Mouse (Mus musculus): ENCODE measurements at regions not wholly inside any gene's neighbourhood (a gene's known extent, or its start where the extent isn't known, plus 50 kb on each side); places are given as distances from the start of the nearest gene placed in this dataset.

GRCm38 (mm10) chr15:74453810-74454209 is 182.3 kb downstream of the Mroh4 start:
- Histone ChIP-seq H3K9ac (replicated peaks; ENCODE audit: low read length) (no peak overlapping the region), H3K9me3 (ENCODE audit: low read length) (no peaks in the 10 kb centered on the region), H3K27ac (no peak overlapping the region), H3K4me1 (ENCODE audit: insufficient read depth, low read length) (peaks cover 4% of the 10 kb centered on the region; the same call in 1 of the 2 replicates), H3K36me3 (ENCODE audit: insufficient read depth, low read length) (no peaks in the 10 kb centered on the region), H3K4me2 (ENCODE audit: low read depth, low read length) (no peak overlapping the region), H3K4me3 (ENCODE audit: low read length) (no peak overlapping the region), H3K27me3 (ENCODE audit: insufficient read depth, low read length) (no peaks in the 10 kb centered on the region)
- DNase-seq (ENCODE audit: low spot score), result no peak
- no peak for TF ChIP-seq CTCF (IDR thresholded peaks at IDR 0.05; ENCODE audit: low read depth)
- WGBS, result 74% methylated on average over 6 of the region's 6 CpGs
- ATAC-seq, result no peak

GRCm38 (mm10) chr15:74452426-74452825 is 183.7 kb downstream of the Mroh4 start:
- Histone ChIP-seq H3K9ac (replicated peaks; ENCODE audit: low read length) (no peak overlapping the region), H3K4me1 (ENCODE audit: insufficient read depth, low read length) (peaks cover 4% of the 10 kb centered on the region; the same call in 1 of the 2 replicates), H3K27ac (no peak overlapping the region), H3K36me3 (ENCODE audit: insufficient read depth, low read length) (no peaks in the 10 kb centered on the region), H3K27me3 (ENCODE audit: insufficient read depth, low read length) (no peaks in the 10 kb centered on the region), H3K4me3 (ENCODE audit: low read length) (no peak overlapping the region), H3K9me3 (ENCODE audit: low read length) (no peaks in the 10 kb centered on the region), H3K4me2 (ENCODE audit: low read depth, low read length) (no peak overlapping the region)
- no peak for TF ChIP-seq CTCF (IDR thresholded peaks at IDR 0.05; ENCODE audit: low read depth)
- ATAC-seq, result peak; percentile 60
- WGBS, result 67% methylated on average over 3 of the region's 3 CpGs
- no peak for DNase-seq (ENCODE audit: low spot score)

GRCm38 (mm10) chr15:74441889-74442288 is 194.3 kb downstream of the Mroh4 start:
- H3K4me2 ChIP-seq (ENCODE audit: low read depth, low read length), result no peak overlapping the region
- ATAC-seq (no peak), DNase-seq (ENCODE audit: low spot score) (no peak)
- H3K27me3 ChIP-seq (ENCODE audit: insufficient read depth, low read length), result no peaks in the 10 kb centered on the region
- H3K4me1 ChIP-seq (ENCODE audit: insufficient read depth, low read length), result no peaks in the 10 kb centered on the region
- TF ChIP-seq CTCF (IDR thresholded peaks at IDR 0.05; ENCODE audit: low read depth), result no peak
- no peak overlapping the region for H3K27ac ChIP-seq
- no peaks in the 10 kb centered on the region for H3K36me3 ChIP-seq (ENCODE audit: insufficient read depth, low read length)
- WGBS, result 56% methylated on average over 13 of the region's 13 CpGs
- H3K4me3 ChIP-seq (ENCODE audit: low read length), result no peak overlapping the region
- no peaks in the 10 kb centered on the region for H3K9me3 ChIP-seq (ENCODE audit: low read length)
- H3K9ac ChIP-seq (replicated peaks; ENCODE audit: low read length), result no peak overlapping the region

GRCm38 (mm10) chr15:74426989-74427388 is 209.2 kb downstream of the Mroh4 start:
- Histone ChIP-seq H3K9me3 (ENCODE audit: low read length) (no peaks in the 10 kb centered on the region), H3K27me3 (ENCODE audit: insufficient read depth, low read length) (no peaks in the 10 kb centered on the region), H3K27ac (no peak overlapping the region), H3K4me3 (ENCODE audit: low read length) (no peak overlapping the region), H3K4me2 (ENCODE audit: low read depth, low read length) (no peak overlapping the region), H3K9ac (replicated peaks; ENCODE audit: low read length) (no peak overlapping the region), H3K36me3 (ENCODE audit: insufficient read depth, low read length) (no peaks in the 10 kb centered on the region), H3K4me1 (ENCODE audit: insufficient read depth, low read length) (no peaks in the 10 kb centered on the region)
- no peak for TF ChIP-seq CTCF (IDR thresholded peaks at IDR 0.05; ENCODE audit: low read depth)
- no peak for DNase-seq (ENCODE audit: low spot score)
- 80% methylated on average over 6 of the region's 6 CpGs for WGBS
- no peak for ATAC-seq

- Histone ChIP-seq H3K27ac (no peak overlapping the region), H3K9ac (replicated peaks; ENCODE audit: low read length) (no peak overlapping the region), H3K27me3 (ENCODE audit: insufficient read depth, low read length) (no peaks in the 10 kb centered on the region), H3K36me3 (ENCODE audit: insufficient read depth, low read length) (no peaks in the 10 kb centered on the region), H3K4me1 (ENCODE audit: insufficient read depth, low read length) (peaks cover 3% of the 10 kb centered on the region; the same call in 1 of the 2 replicates), H3K4me2 (ENCODE audit: low read depth, low read length) (no peak overlapping the region), H3K4me3 (ENCODE audit: low read length) (no peak overlapping the region), H3K9me3 (ENCODE audit: low read length) (no peaks in the 10 kb centered on the region)
- ATAC-seq, result no peak
- WGBS, result 56% methylated on average over 3 of the region's 3 CpGs
- no peak for TF ChIP-seq CTCF (IDR thresholded peaks at IDR 0.05; ENCODE audit: low read depth)
- no peak for DNase-seq (ENCODE audit: low spot score)
Observed at GRCm38 (mm10) chr15:74423001-74423400, 213.2 kb downstream of the Mroh4 start.

GRCm38 (mm10) chr15:74420550-74420949 is 215.6 kb downstream of the Mroh4 start:
- 76% methylated on average over 8 of the region's 8 CpGs for WGBS

GRCm38 (mm10) chr15:74418635-74419034 is 217.5 kb downstream of the Mroh4 start:
- Histone ChIP-seq H3K27ac (no peak overlapping the region), H3K9ac (replicated peaks; ENCODE audit: low read length) (no peak overlapping the region), H3K4me1 (ENCODE audit: insufficient read depth, low read length) (peaks cover 5% of the 10 kb centered on the region; the same call in 1 of the 2 replicates), H3K9me3 (ENCODE audit: low read length) (no peaks in the 10 kb centered on the region), H3K27me3 (ENCODE audit: insufficient read depth, low read length) (no peaks in the 10 kb centered on the region), H3K36me3 (ENCODE audit: insufficient read depth, low read length) (no peaks in the 10 kb centered on the region), H3K4me3 (ENCODE audit: low read length) (no peak overlapping the region), H3K4me2 (ENCODE audit: low read depth, low read length) (no peak overlapping the region)
- DNase-seq (ENCODE audit: low spot score) (no peak), ATAC-seq (no peak)
- 82% methylated on average over 7 of the region's 7 CpGs for WGBS
- TF ChIP-seq CTCF (IDR thresholded peaks at IDR 0.05; ENCODE audit: low read depth), result no peak

More at GRCm38 (mm10) chr15:74420550-74420949, 215.6 kb downstream of the Mroh4 start:
- Histone ChIP-seq H3K27me3 (ENCODE audit: insufficient read depth, low read length) (no peaks in the 10 kb centered on the region), H3K4me2 (ENCODE audit: low read depth, low read length) (no peak overlapping the region), H3K4me1 (ENCODE audit: insufficient read depth, low read length) (peaks cover 3% of the 10 kb centered on the region; the same call in 1 of the 2 replicates), H3K9me3 (ENCODE audit: low read length) (no peaks in the 10 kb centered on the region), H3K36me3 (ENCODE audit: insufficient read depth, low read length) (no peaks in the 10 kb centered on the region), H3K9ac (replicated peaks; ENCODE audit: low read length) (no peak overlapping the region), H3K4me3 (ENCODE audit: low read length) (no peak overlapping the region), H3K27ac (no peak overlapping the region)
- ATAC-seq, result no peak
- no peak for TF ChIP-seq CTCF (IDR thresholded peaks at IDR 0.05; ENCODE audit: low read depth)
- no peak for DNase-seq (ENCODE audit: low spot score)
